Mouse (Mus musculus): ENCODE measurements around the gene Sipa1l3. TPM values are rescaled to one million over a fixed set of nuclear protein-coding genes. Genes with fewer than 3 reads are reported as not detected.

Gene Sipa1l3
- polyA plus RNA-seq, 1 experiment: 44.6 TPM

DNA sequence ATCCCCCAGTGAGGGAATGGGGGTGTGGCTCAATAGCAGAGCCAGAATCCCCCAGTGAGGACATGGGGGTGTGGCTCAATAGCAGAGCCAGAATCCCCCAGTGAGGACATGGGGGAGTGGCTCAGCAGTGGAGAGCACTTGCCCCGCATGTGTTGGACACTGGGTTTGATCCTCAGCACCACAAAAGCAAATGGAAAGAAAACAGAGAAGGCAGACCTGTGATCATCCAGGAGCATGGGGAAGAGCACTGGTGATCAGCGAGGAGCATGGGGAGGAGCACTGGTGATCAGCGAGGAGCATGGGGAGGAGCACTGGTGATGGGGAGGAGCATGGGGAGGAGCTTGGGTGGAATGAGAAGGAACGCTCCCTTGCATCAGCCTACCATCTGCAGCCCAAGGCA, 98.6 kb downstream of the Sipa1l3 start:
- Histone ChIP-seq H3K27ac (ENCODE audit: insufficient read depth, low read depth, low read length) (no peak overlapping the region), H3K4me3 (ENCODE audit: insufficient read depth, low read depth, low read length) (no peak overlapping the region), H3K36me3 (ENCODE audit: control insufficient read depth, insufficient read depth, low read length) (no peaks in the 10 kb centered on the region), H3K27me3 (replicated peaks; ENCODE audit: control insufficient read depth, insufficient read depth, low read length) (no peaks in the 10 kb centered on the region), H3K4me1 (ENCODE audit: control insufficient read depth, insufficient read depth, low read length) (peaks cover 5% of the 10 kb centered on the region; the same call in 1 of the 2 replicates)
- TF ChIP-seq POLR2A (IDR thresholded peaks at IDR 0.05; ENCODE audit: low read depth, low read length) (no peak), CTCF (conservative IDR thresholded peaks at IDR 0.05; ENCODE audit: insufficient read depth, insufficient read length, low read depth, low read length) (no peak)
- 69% methylated on average over 4 of the region's 4 CpGs for WGBS
- DNase-seq: no peak

- 25% methylated on average over 6 of the region's 6 CpGs for WGBS
- DNase-seq: peak; percentile 67
- H3K36me3 ChIP-seq (ENCODE audit: control insufficient read depth, insufficient read depth, low read length): no peaks in the 10 kb centered on the region
- no peak for TF ChIP-seq CTCF (conservative IDR thresholded peaks at IDR 0.05; ENCODE audit: insufficient read depth, insufficient read length, low read depth, low read length)
- no peak for TF ChIP-seq POLR2A (IDR thresholded peaks at IDR 0.05; ENCODE audit: low read depth, low read length)
- no peaks in the 10 kb centered on the region for H3K27me3 ChIP-seq (replicated peaks; ENCODE audit: control insufficient read depth, insufficient read depth, low read length)
- H3K27ac ChIP-seq (ENCODE audit: insufficient read depth, low read depth, low read length): no peak overlapping the region
- H3K4me1 ChIP-seq (ENCODE audit: control insufficient read depth, insufficient read depth, low read length): peaks cover 5% of the 10 kb centered on the region; the same call in 1 of the 2 replicates
- H3K4me3 ChIP-seq (ENCODE audit: insufficient read depth, low read depth, low read length): no peak overlapping the region
Observed at GRCm38 (mm10) chr7:29418231-29418630, 100.2 kb downstream of the Sipa1l3 start.

- WGBS: 67% methylated on average over 8 of the region's 8 CpGs
- no peak overlapping the region for H3K27ac ChIP-seq (ENCODE audit: insufficient read depth, low read depth, low read length)
Observed at GRCm38 (mm10) chr7:29417332-29418069, 100.9 kb downstream of the Sipa1l3 start.

DNA sequence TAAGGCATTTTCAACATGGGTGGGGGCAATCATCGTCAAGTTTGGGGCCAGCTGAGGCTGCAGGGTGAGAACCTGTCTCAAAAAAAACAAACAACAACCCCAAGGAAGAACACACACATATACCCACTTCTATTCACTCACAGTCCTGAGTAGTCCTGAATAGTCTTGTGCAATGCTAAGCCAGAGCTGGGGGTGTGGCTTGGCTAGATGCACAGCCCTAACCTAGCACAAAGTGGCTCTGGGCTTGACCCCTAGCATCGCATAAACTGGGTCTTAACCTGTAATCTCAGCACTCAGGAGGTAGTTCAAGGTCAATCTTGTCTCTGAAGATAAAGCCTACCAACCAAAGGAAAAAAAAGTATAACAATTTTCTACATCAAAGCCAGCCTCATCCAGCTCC, 101.5 kb downstream of the Sipa1l3 start:
- 59% methylated on average over 2 of the region's 2 CpGs for WGBS
- Histone ChIP-seq H3K27me3 (replicated peaks; ENCODE audit: control insufficient read depth, insufficient read depth, low read length) (no peaks in the 10 kb centered on the region), H3K27ac (ENCODE audit: insufficient read depth, low read depth, low read length) (no peak overlapping the region), H3K4me1 (ENCODE audit: control insufficient read depth, insufficient read depth, low read length) (peaks cover 5% of the 10 kb centered on the region; the same call in 1 of the 2 replicates), H3K36me3 (ENCODE audit: control insufficient read depth, insufficient read depth, low read length) (no peaks in the 10 kb centered on the region), H3K4me3 (ENCODE audit: insufficient read depth, low read depth, low read length) (no peak overlapping the region)
- TF ChIP-seq CTCF (conservative IDR thresholded peaks at IDR 0.05; ENCODE audit: insufficient read depth, insufficient read length, low read depth, low read length) (no peak), POLR2A (IDR thresholded peaks at IDR 0.05; ENCODE audit: low read depth, low read length) (no peak)
- no peak for DNase-seq

More at GRCm38 (mm10) chr7:29417332-29418069, 100.9 kb downstream of the Sipa1l3 start:
- DNase-seq: no peak
- H3K27me3 ChIP-seq (replicated peaks; ENCODE audit: control insufficient read depth, insufficient read depth, low read length): no peaks in the 10 kb centered on the region
- H3K4me1 ChIP-seq (ENCODE audit: control insufficient read depth, insufficient read depth, low read length): peaks cover 5% of the 10 kb centered on the region; the same call in 1 of the 2 replicates
- no peaks in the 10 kb centered on the region for H3K36me3 ChIP-seq (ENCODE audit: control insufficient read depth, insufficient read depth, low read length)
- H3K4me3 ChIP-seq (ENCODE audit: insufficient read depth, low read depth, low read length): no peak overlapping the region
- TF ChIP-seq POLR2A (IDR thresholded peaks at IDR 0.05; ENCODE audit: low read depth, low read length) (no peak), CTCF (conservative IDR thresholded peaks at IDR 0.05; ENCODE audit: insufficient read depth, insufficient read length, low read depth, low read length) (no peak)

DNA sequence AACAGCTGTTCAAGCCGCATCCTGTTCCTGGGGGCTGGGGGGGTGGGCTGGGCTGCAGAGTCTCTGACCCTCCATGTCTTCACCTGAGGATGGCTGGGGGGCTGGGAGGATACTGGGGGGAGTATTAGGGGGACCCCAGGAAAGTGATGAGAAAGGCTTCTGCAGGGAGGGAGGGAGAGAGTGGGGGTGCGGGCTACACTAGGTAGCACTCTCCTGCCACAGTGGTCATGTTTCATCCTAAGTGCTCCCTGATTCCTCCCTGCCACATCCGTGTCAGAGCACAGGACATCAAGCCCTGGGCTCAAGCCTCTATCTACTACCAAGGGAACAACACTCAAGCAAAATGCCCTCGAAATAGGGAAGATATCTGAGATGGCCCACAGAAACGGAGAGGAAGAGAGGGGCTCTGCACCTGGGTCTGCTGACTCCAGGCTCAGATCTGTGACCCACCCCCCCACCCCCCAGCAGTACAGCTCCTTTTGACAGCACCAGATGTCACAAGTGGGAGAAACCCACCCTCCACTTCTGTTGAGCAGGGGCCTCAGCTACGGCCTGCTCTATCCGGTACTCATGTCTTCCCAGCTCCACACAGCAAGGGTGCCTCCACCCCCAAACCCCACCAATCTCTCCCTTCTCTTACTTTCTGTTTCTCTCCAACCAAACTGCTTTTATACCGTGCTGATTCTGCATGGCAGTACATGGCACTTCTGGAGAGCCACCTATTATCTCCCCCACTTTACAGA, 106.4 kb downstream of the Sipa1l3 start:
- H3K27me3 ChIP-seq (replicated peaks; ENCODE audit: control insufficient read depth, insufficient read depth, low read length): no peaks in the 10 kb centered on the region
- H3K27ac ChIP-seq (ENCODE audit: insufficient read depth, low read depth, low read length): no peak overlapping the region
- no peak overlapping the region for H3K4me3 ChIP-seq (ENCODE audit: insufficient read depth, low read depth, low read length)
- 87% methylated on average over 8 of the region's 8 CpGs for WGBS
- no peaks in the 10 kb centered on the region for H3K4me1 ChIP-seq (ENCODE audit: control insufficient read depth, insufficient read depth, low read length)
- no peaks in the 10 kb centered on the region for H3K36me3 ChIP-seq (ENCODE audit: control insufficient read depth, insufficient read depth, low read length)
- no peak for TF ChIP-seq CTCF (conservative IDR thresholded peaks at IDR 0.05; ENCODE audit: insufficient read depth, insufficient read length, low read depth, low read length)
- no peak for TF ChIP-seq POLR2A (IDR thresholded peaks at IDR 0.05; ENCODE audit: low read depth, low read length)
- no peak for DNase-seq

GRCm38 (mm10) chr7:29411216-29411816, 107.1 kb downstream of the Sipa1l3 start:
- Histone ChIP-seq H3K4me1 (ENCODE audit: control insufficient read depth, insufficient read depth, low read length) (no peaks in the 10 kb centered on the region), H3K27ac (ENCODE audit: insufficient read depth, low read depth, low read length) (no peak overlapping the region), H3K27me3 (replicated peaks; ENCODE audit: control insufficient read depth, insufficient read depth, low read length) (no peaks in the 10 kb centered on the region), H3K4me3 (ENCODE audit: insufficient read depth, low read depth, low read length) (no peak overlapping the region), H3K36me3 (ENCODE audit: control insufficient read depth, insufficient read depth, low read length) (no peaks in the 10 kb centered on the region)
- TF ChIP-seq CTCF (conservative IDR thresholded peaks at IDR 0.05; ENCODE audit: insufficient read depth, insufficient read length, low read depth, low read length) (no peak), POLR2A (IDR thresholded peaks at IDR 0.05; ENCODE audit: low read depth, low read length) (no peak)
- no peak for DNase-seq
- WGBS: 81% methylated on average over 4 of the region's 4 CpGs

- 91% methylated on average over 8 of the region's 8 CpGs for WGBS
- H3K27ac ChIP-seq (ENCODE audit: insufficient read depth, low read depth, low read length): no peak overlapping the region
- DNase-seq: no peak
- no peaks in the 10 kb centered on the region for H3K36me3 ChIP-seq (ENCODE audit: control insufficient read depth, insufficient read depth, low read length)
- TF ChIP-seq CTCF (conservative IDR thresholded peaks at IDR 0.05; ENCODE audit: insufficient read depth, insufficient read length, low read depth, low read length) (no peak), POLR2A (IDR thresholded peaks at IDR 0.05; ENCODE audit: low read depth, low read length) (no peak)
- no peaks in the 10 kb centered on the region for H3K27me3 ChIP-seq (replicated peaks; ENCODE audit: control insufficient read depth, insufficient read depth, low read length)
- no peaks in the 10 kb centered on the region for H3K4me1 ChIP-seq (ENCODE audit: control insufficient read depth, insufficient read depth, low read length)
- H3K4me3 ChIP-seq (ENCODE audit: insufficient read depth, low read depth, low read length): no peak overlapping the region
Observed at GRCm38 (mm10) chr7:29410402-29410801, 108.0 kb downstream of the Sipa1l3 start.

All from kidney, adult 2 months (tissue).